Mouse (Mus musculus) heart, postnatal 0 days (tissue): Measurements from ENCODE around the gene Tmem255a. TPM values are rescaled to one million over a fixed set of nuclear protein-coding genes. Genes with fewer than 3 reads are reported as not detected.
"Not testable (repeated sequence)": the region's sequence is repeated elsewhere in the genome, so short reads cannot be mapped to it uniquely, and the experiment has no call there.

Experiments
- ATAC-seq: fragments of 200-750 bp; cut with Nextera tagmentation; 2 replicates; pipeline ENCODE4 v1.8.0; 2017; ENCODE audit warnings: low read depth, moderate number of reproducible peaks, moderate library complexity; ENCODE audit not compliant: insufficient read depth
- DNase-seq: peaks from one replicate; pipeline ENCODE4 v3.0.0-alpha.2; 2016; ENCODE audit warnings: low spot score
- H3K27ac ChIP-seq: fragments of 300-500 bp; sonication (generic); 2 replicates; pipeline ENCODE4 v1.5.1; 2014; ENCODE audit warnings: low read depth, mild to moderate bottlenecking
- H3K27me3 ChIP-seq: fragments of 300-500 bp; sonication (generic); 2 replicates; pipeline ENCODE4 v1.6.1; 2014; ENCODE audit warnings: low read length, mixed read lengths; ENCODE audit not compliant: control insufficient read depth, insufficient read depth
- H3K36me3 ChIP-seq: fragments of 300-500 bp; sonication (generic); replicated peaks from 2 replicates; pipeline ENCODE4 v1.6.1; 2014; ENCODE audit warnings: low read length, mixed read lengths; ENCODE audit not compliant: control insufficient read depth, insufficient read depth
- H3K4me1 ChIP-seq: fragments of 300-500 bp; sonication (generic); 2 replicates; pipeline ENCODE4 v1.6.1; 2014; ENCODE audit warnings: antibody characterized with exemption; ENCODE audit not compliant: control insufficient read depth, insufficient read depth
- H3K4me2 ChIP-seq: fragments of 300-500 bp; sonication (generic); 2 replicates; pipeline ENCODE4 v1.6.1; 2014; ENCODE audit warnings: low read depth, mild to moderate bottlenecking, low read length, moderate library complexity
- H3K4me3 ChIP-seq: fragments of 300-500 bp; sonication (generic); 2 replicates; pipeline ENCODE4 v1.5.1; 2014; ENCODE audit warnings: low read depth, low read length
- H3K9ac ChIP-seq: fragments of 300-500 bp; sonication (generic); replicated peaks from 2 replicates; pipeline ENCODE4 v1.6.1; 2014; ENCODE audit warnings: low read depth, low read length, mixed read lengths
- H3K9me3 ChIP-seq: fragments of 300-500 bp; sonication (generic); replicated peaks from 2 replicates; pipeline ENCODE4 v1.6.1; 2016; ENCODE audit warnings: low read length; ENCODE audit not compliant: control insufficient read depth
- CTCF ChIP-seq: IDR thresholded peaks from 2 replicates; pipeline ENCODE4 v1.5.1; 2016; ENCODE audit warnings: antibody characterized with exemption, control low read depth, low read depth
- EP300 ChIP-seq: IDR thresholded peaks from 2 replicates; pipeline ENCODE4 v1.6.1; 2016; ENCODE audit warnings: antibody characterized with exemption, low read depth
- WGBS: fragments of 180-500 bp; shearing (Covaris S2); extraction: QIAGEN DNeasy Blood & Tissue Kit; methylation state at CpG from one replicate; pipeline ENCODE4 v1.1.7; 2014; 5-methylcytosine and 5-hydroxymethylcytosine counted together
- polyA plus RNA-seq: library from polyadenylated mRNA; unstranded; fragments of >200 nt; fragmentation: Nextera tagmentation; extraction: Ambion mirVana; gene quantifications from 2 replicates; pipeline ENCODE4 v1.2.1, GENCODE M21; 2015
- total RNA-seq: library from RNA; depleted of rRNA; stranded (reverse); fragments of >200 nt; gene quantifications from 2 replicates; pipeline ENCODE4 v1.2.3, GENCODE M21; 2014; ENCODE audit warnings: low replicate concordance

The Tmem255a gene
- total and polyA plus RNA-seq, 2 experiments from 2014 or later = 23.0 to 31.9 TPM

DNA sequence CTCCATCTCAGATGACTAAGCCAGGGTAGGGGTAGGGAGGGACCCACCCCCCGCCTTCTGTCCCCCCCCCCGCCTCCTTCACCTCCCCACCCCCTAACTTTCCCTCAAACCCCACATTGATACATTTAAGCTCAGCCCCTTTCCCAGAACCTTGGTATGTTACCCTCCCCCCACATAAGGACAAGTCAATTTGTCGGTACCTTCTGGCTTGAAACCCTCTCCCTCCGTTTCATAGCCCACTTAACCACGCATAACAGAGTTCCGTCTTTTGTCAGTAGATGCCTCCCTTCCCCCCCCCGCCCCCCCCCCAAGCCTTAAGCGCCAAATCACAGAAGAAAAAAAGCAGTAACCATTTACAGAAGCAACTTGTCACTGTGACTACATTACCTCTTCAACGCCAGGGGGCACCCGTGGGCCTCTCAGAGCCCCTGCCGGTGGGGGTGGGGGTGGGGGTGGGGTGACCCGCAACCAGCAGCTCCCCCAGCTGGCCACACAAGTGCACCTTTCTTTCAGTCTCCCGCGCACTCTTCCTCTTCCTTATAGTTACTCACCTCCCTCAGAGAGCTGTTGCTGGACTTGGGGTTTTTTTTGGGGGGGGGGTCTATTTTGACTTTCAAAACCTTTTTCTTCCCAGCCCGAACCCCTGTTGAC is 70.5 kb downstream of the Tmem255a start:
- peak; percentile 51; the same call in 1 of the 2 replicates for ATAC-seq
- Histone ChIP-seq H3K4me3 (no peak overlapping the region), H3K9me3 (no peaks in the 10 kb centered on the region), H3K27ac (no peak overlapping the region), H3K36me3 (no peaks in the 10 kb centered on the region), H3K9ac (no peak overlapping the region), H3K4me2 (peak overlapping the region; percentile 66), H3K4me1 (no peaks in the 10 kb centered on the region), H3K27me3 (no peaks in the 10 kb centered on the region)
- WGBS = 11% methylated on average over 11 of the region's 15 CpGs
- TF ChIP-seq CTCF (peak; percentile 47), EP300 (no peak)
- peak; percentile 10 for DNase-seq

DNA sequence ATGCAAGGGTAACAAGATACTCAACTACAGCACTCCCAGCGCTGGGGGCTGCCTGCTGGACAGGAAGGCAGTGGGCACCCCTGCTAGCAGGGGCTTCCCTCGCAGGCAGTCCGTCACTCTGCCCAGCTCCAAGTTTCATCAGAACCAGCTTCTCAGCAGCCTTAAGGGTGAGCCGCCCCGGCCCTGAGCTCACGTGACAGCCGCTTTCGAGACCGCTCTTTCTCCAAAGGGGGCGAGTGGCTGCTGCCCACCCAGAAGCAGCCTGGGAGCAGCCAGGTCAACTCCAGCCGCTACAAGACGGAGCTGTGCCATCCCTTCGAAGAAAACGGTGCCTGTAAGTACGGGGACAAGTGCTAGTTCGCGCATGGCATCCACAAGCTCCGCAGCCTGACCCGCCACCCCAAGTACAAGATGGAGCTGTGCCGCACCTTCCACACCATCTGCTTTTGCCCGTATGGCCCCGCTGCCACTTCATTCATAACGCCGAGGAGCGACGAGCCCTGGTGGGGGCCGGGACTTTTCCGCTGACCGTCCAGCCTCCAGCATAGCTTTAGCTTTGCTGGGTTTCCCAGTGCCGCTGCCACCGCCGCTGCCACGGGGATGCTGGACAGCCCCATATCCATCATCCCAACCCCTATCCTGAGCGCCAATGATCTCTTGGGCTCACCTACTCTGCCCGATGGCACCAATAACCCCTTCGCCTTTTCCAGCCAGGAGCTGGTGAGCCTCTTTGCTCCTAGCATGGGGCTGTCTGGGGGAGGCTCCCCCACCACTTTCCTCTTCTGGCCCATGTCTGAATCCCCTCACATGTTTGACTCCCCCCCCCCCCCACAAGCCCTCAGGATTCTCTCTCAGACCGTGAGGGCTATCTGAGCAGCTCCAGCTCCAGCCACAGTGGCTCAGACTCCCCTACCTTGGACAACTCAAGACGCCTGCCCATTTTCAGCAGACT is 71.3 kb downstream of the Tmem255a start:
- Histone ChIP-seq H3K4me2 (peak overlapping the region; percentile 66), H3K27me3 (no peaks in the 10 kb centered on the region), H3K4me3 (peak overlapping the region; percentile 49), H3K4me1 (no peaks in the 10 kb centered on the region), H3K9ac (peak overlapping the region; percentile 44; the same call in 1 of the 2 replicates), H3K36me3 (no peaks in the 10 kb centered on the region), H3K9me3 (no peaks in the 10 kb centered on the region), H3K27ac (0 out of 2 replicates have a peak overlapping the region, but pooled peaks have one; percentile 15)
- DNase-seq (no peak), ATAC-seq (peak; percentile 36; the same call in 1 of the 2 replicates)
- WGBS = 24% methylated on average over 37 of the region's 38 CpGs
- TF ChIP-seq CTCF = no peak

GRCm38 (mm10) chrX:38179891-38180310 is 72.3 kb downstream of the Tmem255a start:
- Histone ChIP-seq H3K4me3 (peak overlapping the region; percentile 28), H3K4me2 (peak overlapping the region; percentile 48)
- not testable (repeated sequence) for H3K36me3 ChIP-seq, H3K27me3 ChIP-seq, H3K4me1 ChIP-seq, H3K9ac ChIP-seq, H3K27ac ChIP-seq, H3K9me3 ChIP-seq
- TF ChIP-seq CTCF = peak; percentile 51
- DNase-seq (peak; percentile 24), ATAC-seq (peak; percentile 53; the same call in 1 of the 2 replicates)
- 36% methylated on average over 19 of the region's 19 CpGs for WGBS

- TF ChIP-seq EP300 = no peak
- peak; percentile 12; the same call in 1 of the 2 replicates for TF ChIP-seq CTCF
- 63% methylated on average over 4 of the region's 4 CpGs for WGBS
- Histone ChIP-seq H3K9me3 (no peaks in the 10 kb centered on the region), H3K36me3 (no peaks in the 10 kb centered on the region), H3K27me3 (no peaks in the 10 kb centered on the region), H3K27ac (no peak overlapping the region), H3K9ac (no peak overlapping the region), H3K4me1 (no peaks in the 10 kb centered on the region), H3K4me2 (no peak overlapping the region), H3K4me3 (no peak overlapping the region)
- ATAC-seq (no peak), DNase-seq (no peak)
Measured at GRCm38 (mm10) chrX:38166592-38166991, 85.6 kb downstream of the Tmem255a start.

DNA sequence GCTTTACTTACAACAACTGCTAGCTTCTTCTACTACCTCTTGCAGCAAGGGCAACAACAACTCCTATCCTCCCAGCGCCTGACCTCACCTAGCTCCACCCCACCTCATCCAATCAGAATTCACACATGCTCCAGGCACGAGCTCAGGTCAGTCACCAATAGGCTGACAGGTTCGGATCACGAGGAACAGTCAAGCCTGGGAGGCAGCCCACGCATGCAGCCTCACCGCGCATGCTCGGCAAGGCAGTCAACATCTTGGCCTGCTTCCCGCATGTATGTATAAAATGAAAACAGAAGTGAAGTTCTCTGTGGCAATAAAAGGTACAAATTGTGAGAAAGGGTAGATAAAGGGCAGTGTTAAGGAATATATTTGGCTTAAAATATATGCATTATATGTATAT is 86.2 kb downstream of the Tmem255a start:
- H3K4me1 ChIP-seq = no peaks in the 10 kb centered on the region
- no peak overlapping the region for H3K4me2 ChIP-seq
- TF ChIP-seq EP300 = no peak
- no peak for TF ChIP-seq CTCF
- H3K27ac ChIP-seq = no peak overlapping the region
- H3K9me3 ChIP-seq = no peaks in the 10 kb centered on the region
- DNase-seq = no peak
- no peak overlapping the region for H3K4me3 ChIP-seq
- no peak overlapping the region for H3K9ac ChIP-seq
- 68% methylated on average over 9 of the region's 9 CpGs for WGBS
- H3K27me3 ChIP-seq = no peaks in the 10 kb centered on the region
- H3K36me3 ChIP-seq = no peaks in the 10 kb centered on the region
- ATAC-seq = no peak
